ENCODE assay signal across 20 mouse cellular contexts in the genomic region with DNA sequence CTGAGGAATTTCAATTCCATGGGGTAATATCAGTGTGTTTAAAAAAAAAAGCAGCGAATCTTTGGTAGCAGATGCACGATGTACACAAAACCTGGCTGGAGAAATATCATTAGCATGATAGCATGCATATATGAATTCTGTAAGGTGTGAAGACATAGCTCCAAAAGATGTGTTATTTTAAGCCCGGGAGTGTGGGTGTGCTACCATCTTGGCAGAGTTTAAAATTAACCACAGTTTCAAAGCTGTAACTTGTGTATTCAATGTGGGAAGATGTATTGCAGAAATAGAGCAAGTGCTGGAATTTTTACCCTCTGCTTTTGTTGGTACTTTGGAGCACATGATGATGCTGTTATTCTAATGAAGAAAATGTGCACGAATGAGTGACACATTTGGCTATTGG.
A peak's percentile ranks its signal among the peaks of the same experiment; 100 is the strongest.
DNase-seq lines count a peak whose midpoint lies in the region; ATAC-seq and TF ChIP-seq lines count a peak whose summit lies in the region.
"Had no signal": no experiment of that assay in that cellular context is flagged by ENCODE, and none has a peak within 500 bp of the region (broad histone marks: within the 10 kb centered on the region; RNA-seq: fewer than 3 reads in every experiment).

No protein-coding gene starts in this region.

- no peak overlapping the region for H3K9ac ChIP-seq in forebrain, embryonic 16.5 days (replicated peaks; ENCODE audit: low read depth, low read length)
- no peak overlapping the region for H3K9ac ChIP-seq in hindbrain, embryonic 16.5 days (ENCODE audit: low read depth, low read length)
- no peak overlapping the region for H3K9ac ChIP-seq in liver, postnatal 0 days (replicated peaks)
- H3K9ac ChIP-seq: embryonic facial prominence, embryonic 15.5 days; hindbrain, embryonic 14.5 days; lung, embryonic 15.5 days; midbrain, embryonic 15.5 days had no signal

- 54% methylated on average over 4 of the region's 4 CpGs for WGBS in forebrain, embryonic 16.5 days
- WGBS in hindbrain, embryonic 16.5 days, result 79% methylated on average over 4 of the region's 4 CpGs
- WGBS in liver, postnatal 0 days (ENCODE audit: insufficient replicate concordance), result 64% methylated on average over 4 of the region's 4 CpGs

- DNase-seq in layer of hippocampus, adult 11-12 months (ENCODE audit: low spot score), result peak; percentile 68
- no peak for DNase-seq in layer of hippocampus, postnatal 25 days (ENCODE audit: extremely low spot score in 1 of 2, low spot score in 1 of 2)
- DNase-seq in layer of hippocampus, adult 9-10 months (ENCODE audit: low spot score), result peak; percentile 58
- peak; percentile 56 to 83 for DNase-seq in right cerebral cortex, postnatal 10 days (ENCODE audit: low spot score in 2 of 2)
- no peak for DNase-seq in gastrocnemius, postnatal 36 days
- DNase-seq in liver, postnatal 0 days, result no peak
- DNase-seq: cerebellum, adult 2 months; heart, adult 2 months; heart, postnatal 10 days; kidney, postnatal 10 days; spleen, adult 18-20 months; thymus, postnatal 4 days had no signal

- peak; percentile 69 for ATAC-seq in forebrain, embryonic 16.5 days
- ATAC-seq in hindbrain, embryonic 16.5 days, result no peak
- no peak for ATAC-seq in liver, postnatal 0 days
- ATAC-seq: intestine, postnatal 0 days; midbrain, embryonic 15.5 days had no signal

- no peak overlapping the region for H3K4me3 ChIP-seq in forebrain, embryonic 16.5 days (replicated peaks; ENCODE audit: low read length)
- no peak overlapping the region for H3K4me3 ChIP-seq in hindbrain, embryonic 16.5 days (ENCODE audit: low read length)
- no peak overlapping the region for H3K4me3 ChIP-seq in liver, postnatal 0 days (ENCODE audit: low read depth, low read length)
- H3K4me3 ChIP-seq: embryonic facial prominence, embryonic 15.5 days; heart, adult 2 months; lung, embryonic 15.5 days; midbrain, embryonic 15.5 days had no signal

- no peaks in the 10 kb centered on the region for H3K27me3 ChIP-seq in forebrain, embryonic 16.5 days (replicated peaks; ENCODE audit: control insufficient read depth, insufficient read depth, low read length)
- H3K27me3 ChIP-seq in hindbrain, embryonic 16.5 days (replicated peaks; ENCODE audit: control insufficient read depth, insufficient read depth, low read length), result no peaks in the 10 kb centered on the region
- no peaks in the 10 kb centered on the region for H3K27me3 ChIP-seq in liver, postnatal 0 days (ENCODE audit: insufficient read depth, low read length)
- H3K27me3 ChIP-seq: embryonic facial prominence, embryonic 15.5 days; lung, embryonic 15.5 days; midbrain, embryonic 15.5 days had no signal

- H3K4me2 ChIP-seq in forebrain, embryonic 16.5 days (ENCODE audit: low read length), result no peak overlapping the region
- no peak overlapping the region for H3K4me2 ChIP-seq in hindbrain, embryonic 16.5 days (ENCODE audit: low read length)
- H3K4me2 ChIP-seq in liver, postnatal 0 days (ENCODE audit: low read depth, low read length), result no peak overlapping the region
- H3K4me2 ChIP-seq: embryonic facial prominence, embryonic 15.5 days; hindbrain, embryonic 14.5 days; liver, embryonic 11.5 days; lung, embryonic 15.5 days; midbrain, embryonic 15.5 days had no signal

- H3K4me1 ChIP-seq in forebrain, embryonic 16.5 days (replicated peaks; ENCODE audit: control insufficient read depth, insufficient read depth, low read length), result peaks cover 3% of the 10 kb centered on the region
- H3K4me1 ChIP-seq in hindbrain, embryonic 16.5 days (ENCODE audit: control insufficient read depth, insufficient read depth, low read depth, low read length), result no peaks in the 10 kb centered on the region
- no peaks in the 10 kb centered on the region for H3K4me1 ChIP-seq in liver, postnatal 0 days (ENCODE audit: insufficient read depth)
- H3K4me1 ChIP-seq: embryonic facial prominence, embryonic 15.5 days; lung, embryonic 15.5 days had no signal

- H3K9me3 ChIP-seq in forebrain, embryonic 16.5 days (ENCODE audit: control insufficient read depth, low read length), result no peaks in the 10 kb centered on the region
- H3K9me3 ChIP-seq in hindbrain, embryonic 16.5 days (ENCODE audit: control insufficient read depth, low read length), result no peaks in the 10 kb centered on the region
- no peaks in the 10 kb centered on the region for H3K9me3 ChIP-seq in liver, postnatal 0 days (ENCODE audit: low read length)
- H3K9me3 ChIP-seq: embryonic facial prominence, embryonic 15.5 days; lung, embryonic 15.5 days; midbrain, embryonic 15.5 days had no signal

- H3K27ac ChIP-seq in forebrain, embryonic 16.5 days (ENCODE audit: low read length), result peak overlapping the region; percentile 67
- H3K27ac ChIP-seq in hindbrain, embryonic 16.5 days (ENCODE audit: low read depth, low read length), result no peak overlapping the region
- no peak overlapping the region for H3K27ac ChIP-seq in liver, postnatal 0 days (ENCODE audit: low read depth)
- H3K27ac ChIP-seq: embryonic facial prominence, embryonic 15.5 days; heart, adult 2 months; hindbrain, embryonic 14.5 days; lung, embryonic 15.5 days; midbrain, embryonic 15.5 days had no signal

- TF ChIP-seq EP300 in liver, postnatal 0 days (IDR thresholded peaks at IDR 0.05; ENCODE audit: low read depth), result no peak

- no peaks in the 10 kb centered on the region for H3K36me3 ChIP-seq in forebrain, embryonic 16.5 days (ENCODE audit: control insufficient read depth, insufficient read depth)
- H3K36me3 ChIP-seq in hindbrain, embryonic 16.5 days (ENCODE audit: control insufficient read depth, insufficient read depth, low read length), result no peaks in the 10 kb centered on the region
- no peaks in the 10 kb centered on the region for H3K36me3 ChIP-seq in liver, postnatal 0 days (replicated peaks; ENCODE audit: insufficient read depth, low read length)
- H3K36me3 ChIP-seq: embryonic facial prominence, embryonic 15.5 days; lung, embryonic 15.5 days; midbrain, embryonic 15.5 days had no signal

- TF ChIP-seq CTCF in liver, postnatal 0 days (IDR thresholded peaks at IDR 0.05; ENCODE audit: low read depth), result no peak

- intact Hi-C loops in gastrocnemius, postnatal 36 days (cut with DNase I), result no loop called here

Comparison
In these comparisons a context has a peak if more than half of its experiments do, and no peak if none do; other contexts are left out.
1. DNase-seq: peak in layer of hippocampus, adult 11-12 months (single experiment), layer of hippocampus, adult 9-10 months (single experiment) and right cerebral cortex, postnatal 10 days (2 of 2); none in layer of hippocampus, postnatal 25 days (0 of 2), gastrocnemius, postnatal 36 days (0 of 2) and liver, postnatal 0 days (single experiment).